Mouse (Mus musculus): Measurements from ENCODE around the gene Ky. TPM values are rescaled to one million over a fixed set of nuclear protein-coding genes. Genes with fewer than 3 reads are reported as not detected.

The Ky gene
- polyA plus RNA-seq, 1 experiment = not detected

DNA sequence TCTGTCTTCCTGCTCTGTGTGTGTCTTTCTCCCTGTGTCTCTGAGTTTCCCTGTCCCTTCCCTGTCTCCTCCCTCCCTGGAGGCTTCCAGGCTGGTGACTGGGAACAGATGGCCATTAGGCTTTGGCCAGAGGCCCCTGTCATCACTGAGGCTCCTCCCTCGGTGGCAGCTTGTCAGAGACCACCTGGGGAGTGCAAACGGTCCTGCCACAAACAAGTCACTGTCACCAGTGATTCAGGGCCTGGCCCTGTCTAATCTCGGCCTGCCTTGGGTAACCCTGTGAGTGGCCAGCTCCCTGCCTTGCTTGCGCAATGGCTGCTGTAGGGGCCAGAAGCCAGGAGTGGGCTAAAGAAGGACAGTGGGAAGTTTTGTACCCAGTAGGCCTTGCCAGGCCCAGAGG lies 12.5 kb upstream of the Ky start:
- H3K4me3 ChIP-seq (ENCODE audit: insufficient read depth, low read length) = no peak overlapping the region
- TF ChIP-seq POLR2A (IDR thresholded peaks at IDR 0.05; ENCODE audit: borderline replicate concordance, low read depth, low read length) (no peak), CTCF (IDR thresholded peaks at IDR 0.05; ENCODE audit: low read depth, low read length) (no peak)
- H3K4me1 ChIP-seq (ENCODE audit: control insufficient read depth, insufficient read depth, low read length) = no peaks in the 10 kb centered on the region
- no peak overlapping the region for H3K27ac ChIP-seq (ENCODE audit: insufficient read depth, low read depth, low read length)

DNA sequence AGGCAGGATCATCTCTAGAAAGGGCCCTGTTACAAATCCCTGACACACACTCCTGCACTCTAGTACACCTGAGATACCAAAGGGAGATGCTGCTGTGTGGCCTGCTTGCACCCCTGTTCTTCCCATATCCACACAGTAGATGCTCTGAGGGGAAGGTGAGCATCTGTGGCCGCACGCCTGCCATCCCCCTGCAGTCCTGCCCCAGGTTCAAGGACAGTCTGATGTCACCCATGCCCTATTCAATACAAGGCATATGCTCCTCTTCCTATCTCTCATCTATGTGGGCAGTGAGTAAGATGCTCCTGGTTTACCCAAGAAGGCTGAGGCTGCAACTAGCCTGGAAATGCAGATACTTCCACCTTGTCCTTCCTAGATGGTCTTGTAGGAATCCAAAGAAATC lies 11.6 kb upstream of the Ky start:
- TF ChIP-seq CTCF (IDR thresholded peaks at IDR 0.05; ENCODE audit: low read depth, low read length) (no peak), POLR2A (IDR thresholded peaks at IDR 0.05; ENCODE audit: borderline replicate concordance, low read depth, low read length) (no peak)
- H3K27ac ChIP-seq (ENCODE audit: insufficient read depth, low read depth, low read length) = no peak overlapping the region
- H3K4me1 ChIP-seq (ENCODE audit: control insufficient read depth, insufficient read depth, low read length) = no peaks in the 10 kb centered on the region
- no peak overlapping the region for H3K4me3 ChIP-seq (ENCODE audit: insufficient read depth, low read length)

DNA sequence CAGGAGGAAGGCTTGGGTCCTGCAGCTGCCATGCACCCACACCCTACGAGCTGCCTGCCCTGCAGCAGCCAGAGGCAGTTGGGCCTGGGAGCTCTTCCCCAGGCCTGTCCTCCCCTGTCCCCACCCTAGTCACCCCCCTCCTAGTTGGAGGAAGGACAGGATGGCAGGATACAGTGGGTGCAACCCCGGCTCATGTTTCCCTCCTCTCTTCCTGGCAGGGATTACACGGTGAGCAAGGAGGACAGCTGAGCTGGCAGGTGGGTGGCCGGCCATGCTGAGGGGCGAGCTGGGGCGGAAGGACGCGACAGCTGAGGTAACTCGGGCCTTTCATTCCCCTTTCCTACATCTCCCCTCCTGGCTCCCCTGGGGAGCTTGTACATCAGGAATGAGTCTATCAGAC lies 11.1 kb upstream of the Ky start:
- no peak overlapping the region for H3K4me3 ChIP-seq (ENCODE audit: insufficient read depth, low read length)
- no peak overlapping the region for H3K27ac ChIP-seq (ENCODE audit: insufficient read depth, low read depth, low read length)
- TF ChIP-seq CTCF (IDR thresholded peaks at IDR 0.05; ENCODE audit: low read depth, low read length) (no peak), POLR2A (IDR thresholded peaks at IDR 0.05; ENCODE audit: borderline replicate concordance, low read depth, low read length) (no peak)
- H3K4me1 ChIP-seq (ENCODE audit: control insufficient read depth, insufficient read depth, low read length) = no peaks in the 10 kb centered on the region

DNA sequence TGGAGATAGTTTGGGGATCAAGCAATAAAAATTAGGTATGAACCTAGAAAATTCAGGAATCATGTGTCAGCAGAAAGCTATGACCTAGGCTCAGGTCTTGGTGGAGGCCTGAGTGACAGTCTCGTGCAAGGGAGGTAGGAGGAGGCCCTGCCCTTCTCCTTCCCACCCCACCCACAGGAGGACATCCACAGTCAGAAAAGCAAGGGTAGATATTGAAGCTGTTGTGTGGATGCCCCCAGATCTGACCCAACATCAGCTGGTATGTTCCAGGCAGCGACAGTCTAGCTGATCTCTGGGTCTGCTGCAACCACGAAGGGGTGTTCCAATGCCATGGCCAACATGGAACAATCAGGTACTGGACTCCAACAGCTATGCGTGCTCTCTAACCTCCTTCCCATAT lies 10.3 kb upstream of the Ky start:
- no peak overlapping the region for H3K27ac ChIP-seq (ENCODE audit: insufficient read depth, low read depth, low read length)
- H3K4me1 ChIP-seq (ENCODE audit: control insufficient read depth, insufficient read depth, low read length) = no peaks in the 10 kb centered on the region
- no peak overlapping the region for H3K4me3 ChIP-seq (ENCODE audit: insufficient read depth, low read length)
- no peak for TF ChIP-seq CTCF (IDR thresholded peaks at IDR 0.05; ENCODE audit: low read depth, low read length)
- TF ChIP-seq POLR2A (IDR thresholded peaks at IDR 0.05; ENCODE audit: borderline replicate concordance, low read depth, low read length) = no peak

DNA sequence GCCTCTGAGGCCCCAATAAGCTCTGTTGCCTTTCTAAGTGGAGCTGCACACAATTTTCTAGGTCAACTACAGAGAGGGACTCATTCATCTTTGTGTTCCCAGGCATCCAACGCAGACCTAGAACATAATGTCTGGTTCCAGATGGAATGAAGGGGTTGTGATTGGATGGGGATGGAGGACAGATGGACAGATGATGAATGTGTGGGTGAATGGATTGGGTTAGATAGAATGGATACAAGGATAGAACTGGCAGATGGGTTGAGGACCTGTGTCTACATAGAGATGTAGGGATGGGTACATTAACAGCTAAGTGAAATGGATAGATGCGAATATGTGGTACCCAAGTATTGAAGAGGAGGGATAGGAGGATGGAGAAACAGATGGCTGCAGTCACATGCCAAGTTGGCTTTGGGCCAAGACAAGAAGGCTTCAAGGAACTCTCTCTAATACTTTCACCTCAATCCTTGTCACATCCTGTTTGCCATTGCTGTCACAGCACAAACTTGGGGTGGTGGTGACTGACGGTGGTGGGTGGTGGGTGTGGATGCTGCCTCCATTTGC lies 9.0 kb upstream of the Ky start:
- TF ChIP-seq POLR2A (IDR thresholded peaks at IDR 0.05; ENCODE audit: borderline replicate concordance, low read depth, low read length) (no peak), CTCF (IDR thresholded peaks at IDR 0.05; ENCODE audit: low read depth, low read length) (no peak)
- Histone ChIP-seq H3K4me3 (ENCODE audit: insufficient read depth, low read length) (no peak overlapping the region), H3K4me1 (ENCODE audit: control insufficient read depth, insufficient read depth, low read length) (no peaks in the 10 kb centered on the region), H3K27ac (ENCODE audit: insufficient read depth, low read depth, low read length) (no peak overlapping the region)

DNA sequence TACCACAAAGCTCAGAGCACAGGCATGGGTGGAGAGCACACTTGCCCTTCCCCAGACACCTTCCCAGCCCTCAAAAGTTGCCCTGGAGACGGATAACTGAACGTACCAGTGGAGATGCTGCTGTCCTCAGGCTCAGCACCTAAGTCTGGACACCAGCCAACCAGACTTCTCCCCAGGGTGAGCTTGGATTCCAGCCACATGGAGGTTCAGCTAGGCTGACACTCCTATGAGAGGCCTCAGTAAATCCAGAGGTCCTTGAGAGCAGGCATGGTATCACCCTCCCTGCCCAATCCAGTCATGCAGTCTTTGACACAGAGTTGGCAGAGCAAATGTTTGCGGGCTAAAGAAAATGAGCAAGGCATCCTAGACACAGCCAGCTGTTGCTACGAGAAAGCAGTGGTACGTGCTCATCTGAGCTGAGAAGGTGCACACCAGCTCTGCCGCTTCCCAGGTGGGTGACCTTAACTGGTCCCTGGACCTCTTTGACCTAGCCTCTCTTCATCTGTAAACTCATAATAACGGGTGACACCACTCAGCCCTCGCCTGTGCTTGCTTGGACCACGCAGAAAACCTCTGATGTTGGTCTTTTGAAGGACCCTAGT lies 8.4 kb upstream of the Ky start:
- TF ChIP-seq CTCF (IDR thresholded peaks at IDR 0.05; ENCODE audit: low read depth, low read length) (no peak), POLR2A (IDR thresholded peaks at IDR 0.05; ENCODE audit: borderline replicate concordance, low read depth, low read length) (no peak)

DNA sequence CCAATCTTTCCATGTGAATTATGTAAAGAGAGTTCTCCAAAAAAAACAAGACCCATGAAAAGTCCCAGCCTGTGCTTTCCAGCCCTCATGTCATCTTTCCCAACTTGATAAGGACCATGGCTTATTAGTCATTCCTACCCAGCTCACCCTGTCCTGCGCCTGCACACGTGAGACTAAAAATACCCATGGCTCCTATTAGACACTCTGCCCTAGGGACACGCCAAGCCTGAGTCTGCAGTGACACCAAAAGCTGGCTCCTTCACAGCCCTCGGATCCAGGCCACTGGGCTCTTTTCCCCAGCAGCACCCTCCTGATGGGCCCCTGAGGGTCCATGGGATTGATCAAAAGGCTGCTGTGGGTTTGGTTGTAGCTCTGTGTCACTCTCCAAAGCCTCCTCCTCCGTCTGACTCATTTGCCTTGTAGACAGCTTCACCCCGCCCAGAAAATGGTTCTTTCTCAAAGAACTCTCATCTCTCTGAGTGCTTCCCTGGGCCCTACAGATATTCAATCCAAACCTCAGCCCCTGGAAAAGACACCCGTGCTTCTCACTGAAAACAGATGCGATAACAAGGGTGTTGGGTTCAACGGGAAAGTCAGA lies 7.6 kb upstream of the Ky start:
- Histone ChIP-seq H3K4me3 (ENCODE audit: insufficient read depth, low read length) (no peak overlapping the region), H3K4me1 (ENCODE audit: control insufficient read depth, insufficient read depth, low read length) (no peaks in the 10 kb centered on the region), H3K27ac (ENCODE audit: insufficient read depth, low read depth, low read length) (no peak overlapping the region)
- TF ChIP-seq POLR2A (IDR thresholded peaks at IDR 0.05; ENCODE audit: borderline replicate concordance, low read depth, low read length) (no peak), CTCF (IDR thresholded peaks at IDR 0.05; ENCODE audit: low read depth, low read length) (no peak)

More for the DNA sequence above, 8.4 kb upstream of the Ky start:
- Histone ChIP-seq H3K27ac (ENCODE audit: insufficient read depth, low read depth, low read length) (no peak overlapping the region), H3K4me1 (ENCODE audit: control insufficient read depth, insufficient read depth, low read length) (no peaks in the 10 kb centered on the region), H3K4me3 (ENCODE audit: insufficient read depth, low read length) (no peak overlapping the region)

DNA sequence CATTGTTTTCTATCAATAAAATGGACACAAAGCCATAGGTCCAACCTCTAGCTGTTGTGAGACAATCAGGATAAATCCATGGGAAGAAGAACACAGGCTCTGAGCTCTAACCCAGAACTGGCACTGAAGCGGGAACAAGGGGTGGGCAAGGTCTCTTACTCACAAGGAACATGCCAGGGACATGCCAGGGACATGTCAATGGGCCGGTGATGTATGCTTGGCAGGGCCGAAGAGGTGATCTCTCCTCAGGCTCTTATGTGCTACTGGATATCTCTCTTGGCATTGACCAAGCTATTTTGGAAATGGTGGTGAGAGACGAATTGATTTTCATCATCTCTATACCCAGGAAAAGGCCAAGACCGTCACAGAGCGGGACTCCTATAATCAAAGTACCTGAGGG lies 6.8 kb upstream of the Ky start:
- TF ChIP-seq CTCF (IDR thresholded peaks at IDR 0.05; ENCODE audit: low read depth, low read length) (no peak), POLR2A (IDR thresholded peaks at IDR 0.05; ENCODE audit: borderline replicate concordance, low read depth, low read length) (no peak)
- Histone ChIP-seq H3K27ac (ENCODE audit: insufficient read depth, low read depth, low read length) (no peak overlapping the region), H3K4me1 (ENCODE audit: control insufficient read depth, insufficient read depth, low read length) (no peaks in the 10 kb centered on the region), H3K4me3 (ENCODE audit: insufficient read depth, low read length) (no peak overlapping the region)

DNA sequence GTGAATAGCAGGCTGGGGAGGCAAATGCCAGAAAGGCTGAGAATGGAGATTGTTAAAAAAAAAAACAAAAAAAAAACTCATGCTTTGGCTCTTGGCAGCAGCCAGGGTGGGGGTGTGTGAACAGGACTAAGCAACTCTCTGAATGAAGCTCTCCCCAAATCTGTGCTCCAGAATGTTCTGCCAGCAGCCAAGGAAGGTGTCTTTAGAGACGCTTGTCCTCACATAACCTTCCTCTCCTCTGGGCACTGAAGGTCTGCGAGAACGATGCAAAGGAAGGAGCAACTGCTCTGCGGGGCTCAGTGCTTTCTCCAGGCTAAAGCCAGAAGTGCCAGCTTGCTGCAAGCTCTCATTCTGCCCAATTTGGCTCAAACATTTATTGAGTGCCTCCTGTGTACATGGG lies 6.3 kb upstream of the Ky start:
- no peak for TF ChIP-seq POLR2A (IDR thresholded peaks at IDR 0.05; ENCODE audit: borderline replicate concordance, low read depth, low read length)
- no peak for TF ChIP-seq CTCF (IDR thresholded peaks at IDR 0.05; ENCODE audit: low read depth, low read length)
- H3K27ac ChIP-seq (ENCODE audit: insufficient read depth, low read depth, low read length) = no peak overlapping the region
- no peak overlapping the region for H3K4me3 ChIP-seq (ENCODE audit: insufficient read depth, low read length)
- H3K4me1 ChIP-seq (ENCODE audit: control insufficient read depth, insufficient read depth, low read length) = no peaks in the 10 kb centered on the region

DNA sequence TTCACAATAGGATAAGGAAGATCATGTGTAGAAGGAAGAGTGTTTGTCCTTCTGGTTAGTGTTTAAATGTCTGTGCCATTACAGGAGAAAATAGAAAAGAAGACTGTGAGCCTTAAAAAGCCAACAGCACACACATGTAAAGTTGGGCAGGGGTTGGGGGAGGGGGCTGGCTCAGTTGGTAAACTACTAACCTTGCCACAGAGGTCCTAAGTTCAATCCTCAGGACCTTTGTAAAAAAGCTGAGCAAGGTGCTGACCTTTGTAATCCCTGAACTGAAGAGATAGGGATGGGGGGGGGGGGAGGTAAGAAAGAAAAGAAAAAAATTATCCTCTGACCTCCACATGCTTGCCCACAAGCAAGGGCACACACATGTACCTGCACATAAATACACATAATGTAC lies 5.8 kb upstream of the Ky start:
- Histone ChIP-seq H3K4me1 (ENCODE audit: control insufficient read depth, insufficient read depth, low read length) (no peaks in the 10 kb centered on the region), H3K4me3 (ENCODE audit: insufficient read depth, low read length) (no peak overlapping the region), H3K27ac (ENCODE audit: insufficient read depth, low read depth, low read length) (no peak overlapping the region)
- no peak for TF ChIP-seq CTCF (IDR thresholded peaks at IDR 0.05; ENCODE audit: low read depth, low read length)
